Mouse (Mus musculus): ENCODE data around the gene Gm20914.
"Not testable (repeated sequence)": the region's sequence is repeated elsewhere in the genome, so short reads cannot be mapped to it uniquely, and the experiment has no call there.

Gene Gm20914

GRCm38 (mm10) chrY:5725678-5726077 is at the start of gene Gm20914:
Gm20914 (plus strand) TSS chrY:5725978.
- DNase-seq (ENCODE audit: inconsistent age in 2 of 2, low spot score in 1 of 2): not testable (repeated sequence)

All from adrenal gland, adult (tissue).